Mouse (Mus musculus): Measurements from ENCODE around the gene Angpt4. TPM values are rescaled to one million over a fixed set of nuclear protein-coding genes. Genes with fewer than 3 reads are reported as not detected.

Gene Angpt4
- polyA plus RNA-seq (2017; shearing (Covaris generic)) = not detected

GRCm38 (mm10) chr2:151910919-151911500 is at the start of gene Angpt4:
Gene Angpt4 (plus strand): TSS chr2:151911210.

GRCm38 (mm10) chr2:151979470-151980354 is 68.7 kb downstream of the Angpt4 start, which contains the start of gene Fam110a:
Gene Fam110a (minus strand): TSS chr2:151980219.

Other genes starting within 250 kb of the Angpt4 start
- not detected for gene Rad21l, start 242.7 kb upstream of the Angpt4 start, polyA plus RNA-seq (2017; shearing (Covaris generic))
- not detected for gene Tmem74b, start 209.2 kb upstream of the Angpt4 start, polyA plus RNA-seq (2017; shearing (Covaris generic))
- 52.7 TPM for gene Psmf1, start 167.0 kb upstream of the Angpt4 start, polyA plus RNA-seq (2017; shearing (Covaris generic))
- gene Rspo4, start 68.3 kb upstream of the Angpt4 start, polyA plus RNA-seq (2017; shearing (Covaris generic)) = not detected
- 108 TPM for gene Fam110a, start 69.0 kb downstream of the Angpt4 start, polyA plus RNA-seq (2017; shearing (Covaris generic))
- gene Slc52a3, start 85.3 kb downstream of the Angpt4 start, polyA plus RNA-seq (2017; shearing (Covaris generic)) = 14.0 TPM
- not detected for gene Scrt2, start 170.3 kb downstream of the Angpt4 start, polyA plus RNA-seq (2017; shearing (Covaris generic))
- 5.7 TPM for gene Srxn1, start 194.3 kb downstream of the Angpt4 start, polyA plus RNA-seq (2017; shearing (Covaris generic))
- gene Tcf15, start 232.4 kb downstream of the Angpt4 start, polyA plus RNA-seq (2017; shearing (Covaris generic)) = not detected

All from effector memory CD4-positive, alpha-beta T cell, adult 7 months (primary cell).